10 mouse cellular contexts compared by ENCODE assay signal in the genomic region with DNA sequence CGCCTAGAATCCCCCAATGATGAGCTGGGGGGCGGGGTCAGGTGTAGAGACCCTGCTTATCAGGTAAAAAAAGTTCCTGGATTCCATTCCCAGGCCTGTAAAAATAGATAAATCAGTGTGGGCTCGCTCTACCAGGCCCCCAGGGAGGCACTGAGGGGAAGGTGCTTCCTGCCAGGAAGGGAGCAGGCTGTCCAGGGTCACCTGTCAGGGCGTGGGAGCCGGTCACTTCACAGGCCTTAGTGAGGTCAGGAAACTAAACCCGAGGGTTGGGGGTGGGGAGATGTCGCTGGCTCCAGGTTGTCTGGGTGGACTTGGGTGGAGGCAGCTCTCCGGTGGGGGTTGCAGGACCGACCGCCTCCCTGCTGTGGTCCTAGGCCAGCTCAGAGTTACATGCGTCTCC. TPM values are rescaled to one million over a fixed set of nuclear protein-coding genes. Genes with fewer than 3 reads are reported as not detected.
DNase-seq lines count a peak whose midpoint lies in the region; ATAC-seq and TF ChIP-seq lines count a peak whose summit lies in the region.
"Had no signal": no experiment of that assay in that cellular context is flagged by ENCODE, and none has a peak within 500 bp of the region (broad histone marks: within the 10 kb centered on the region; RNA-seq: fewer than 3 reads in every experiment).

No protein-coding gene starts in this region.

- no peak for ATAC-seq in midbrain, embryonic 12.5 days (ENCODE audit: low FRiP score, low read depth)
- ATAC-seq in midbrain, embryonic 15.5 days (replicated peaks) = no peak
- ATAC-seq in hindbrain, embryonic 13.5 days (ENCODE audit: low FRiP score) = no peak
- no peak for ATAC-seq in midbrain, postnatal 0 days (ENCODE audit: low FRiP score)
- ATAC-seq: Patski had no signal

- H3K9me3 ChIP-seq in midbrain, embryonic 12.5 days = no peaks in the 10 kb centered on the region
- H3K9me3 ChIP-seq in midbrain, embryonic 15.5 days = no peaks in the 10 kb centered on the region
- no peaks in the 10 kb centered on the region for H3K9me3 ChIP-seq in hindbrain, embryonic 13.5 days
- no peaks in the 10 kb centered on the region for H3K9me3 ChIP-seq in midbrain, postnatal 0 days (ENCODE audit: low read length)

- peaks cover 68% of the 10 kb centered on the region for H3K4me1 ChIP-seq in midbrain, embryonic 12.5 days
- H3K4me1 ChIP-seq in midbrain, embryonic 15.5 days = peaks cover 52% of the 10 kb centered on the region
- peaks cover 77% of the 10 kb centered on the region for H3K4me1 ChIP-seq in hindbrain, embryonic 13.5 days (replicated peaks)
- peaks cover 19% of the 10 kb centered on the region for H3K4me1 ChIP-seq in midbrain, postnatal 0 days (ENCODE audit: insufficient read depth, low read length)

- 75% methylated on average over 11 of the region's 11 CpGs for WGBS in midbrain, embryonic 12.5 days
- WGBS in midbrain, embryonic 15.5 days = 74% methylated on average over 11 of the region's 11 CpGs
- 76% methylated on average over 11 of the region's 11 CpGs for WGBS in hindbrain, embryonic 13.5 days
- WGBS in midbrain, postnatal 0 days = 78% methylated on average over 11 of the region's 11 CpGs

- H3K36me3 ChIP-seq in midbrain, embryonic 12.5 days = peaks cover 40% of the 10 kb centered on the region
- peaks cover 19% of the 10 kb centered on the region for H3K36me3 ChIP-seq in midbrain, embryonic 15.5 days (replicated peaks)
- H3K36me3 ChIP-seq in hindbrain, embryonic 13.5 days = peaks cover 41% of the 10 kb centered on the region
- peaks cover 20% of the 10 kb centered on the region for H3K36me3 ChIP-seq in midbrain, postnatal 0 days (ENCODE audit: insufficient read depth, low read length)

- H3K4me3 ChIP-seq in midbrain, embryonic 12.5 days = no peak overlapping the region
- H3K4me3 ChIP-seq in midbrain, embryonic 15.5 days = no peak overlapping the region
- no peak overlapping the region for H3K4me3 ChIP-seq in hindbrain, embryonic 13.5 days
- no peak overlapping the region for H3K4me3 ChIP-seq in midbrain, postnatal 0 days (ENCODE audit: low read depth, low read length)
- H3K4me3 ChIP-seq: erythroblast, embryonic 14.5 days had no signal

- no peak overlapping the region for H3K4me2 ChIP-seq in midbrain, embryonic 12.5 days (replicated peaks)
- H3K4me2 ChIP-seq in midbrain, embryonic 15.5 days = no peak overlapping the region
- no peak overlapping the region for H3K4me2 ChIP-seq in hindbrain, embryonic 13.5 days
- H3K4me2 ChIP-seq in midbrain, postnatal 0 days (ENCODE audit: low read depth, low read length, poor library complexity, severe bottlenecking) = no peak overlapping the region

- H3K27ac ChIP-seq in midbrain, embryonic 12.5 days (replicated peaks) = 0 out of 2 replicates have a peak overlapping the region, but pooled peaks have one; percentile 96
- no peak overlapping the region for H3K27ac ChIP-seq in midbrain, embryonic 15.5 days
- H3K27ac ChIP-seq in hindbrain, embryonic 13.5 days = peak overlapping the region; percentile 98; the same call in 1 of the 2 replicates
- no peak overlapping the region; the same call in 1 of the 2 replicates for H3K27ac ChIP-seq in midbrain, postnatal 0 days (ENCODE audit: low read depth, low read length)

- TF ChIP-seq CTCF in midbrain, postnatal 0 days (IDR thresholded peaks at IDR 0.05) = no peak

- peak; percentile 77 for DNase-seq in heart, adult 8-10 months (ENCODE audit: low spot score)
- DNase-seq in midbrain, postnatal 0 days (ENCODE audit: low spot score) = no peak
- DNase-seq in thymus, postnatal 25 days = no peak
- DNase-seq in thymus, postnatal 36 days = no peak
- DNase-seq: thymus, postnatal 4 days had no signal

- no peak overlapping the region for H3K9ac ChIP-seq in midbrain, embryonic 12.5 days (replicated peaks)
- H3K9ac ChIP-seq in midbrain, embryonic 15.5 days = no peak overlapping the region
- H3K9ac ChIP-seq in hindbrain, embryonic 13.5 days = peak overlapping the region; percentile 19; the same call in 1 of the 2 replicates
- 0 out of 2 replicates have a peak overlapping the region, but pooled peaks have one; percentile 9 for H3K9ac ChIP-seq in midbrain, postnatal 0 days (replicated peaks; ENCODE audit: low read length, poor library complexity, severe bottlenecking)

- H3K27me3 ChIP-seq in midbrain, embryonic 12.5 days = no peaks in the 10 kb centered on the region
- H3K27me3 ChIP-seq in midbrain, embryonic 15.5 days (replicated peaks) = no peaks in the 10 kb centered on the region
- no peaks in the 10 kb centered on the region for H3K27me3 ChIP-seq in hindbrain, embryonic 13.5 days
- H3K27me3 ChIP-seq in midbrain, postnatal 0 days (ENCODE audit: insufficient read depth, low read length) = no peaks in the 10 kb centered on the region
- H3K27me3 ChIP-seq: Patski had no signal

RNA-seq across cellular contexts. Expression of gene Palm, which starts 12.3 kb away (rescaled TPM):
- 198 and 204 TPM in 2 replicates for polyA plus RNA-seq in midbrain, embryonic 12.5 days (2016; fragmentation: Nextera tagmentation; extraction: Ambion mirVana)
- polyA plus RNA-seq in midbrain, embryonic 15.5 days (2015; fragmentation: Nextera tagmentation; extraction: Ambion mirVana) = 337 and 348 TPM in 2 replicates
- total RNA-seq in heart, adult 8-10 months (2022) = 10 to 100 TPM; 37.8 to 53.8 (median 51.7) TPM
- 240 and 252 TPM in 2 replicates for polyA plus RNA-seq in hindbrain, embryonic 13.5 days (2015; fragmentation: Nextera tagmentation; extraction: Ambion mirVana)
- 161 and 165 TPM in 2 replicates for total RNA-seq in midbrain, postnatal 0 days (2014; rRNA removed)
- 302 and 308 TPM in 2 replicates for polyA plus RNA-seq in midbrain, postnatal 0 days (2015; fragmentation: Nextera tagmentation; extraction: Ambion mirVana)

RNA-seq across cellular contexts. Expression of gene Prss57, which starts 14.9 kb away (rescaled TPM):
- 0.27 TPM in 1 of 2 replicates, not detected in the other for polyA plus RNA-seq in midbrain, embryonic 12.5 days (2016; fragmentation: Nextera tagmentation; extraction: Ambion mirVana)
- polyA plus RNA-seq in midbrain, embryonic 15.5 days (2015; fragmentation: Nextera tagmentation; extraction: Ambion mirVana) = 0.17 TPM in 1 of 2 replicates, not detected in the other
- not detected for total RNA-seq in heart, adult 8-10 months (2022)
- 0.18 TPM in 1 of 2 replicates, not detected in the other for polyA plus RNA-seq in hindbrain, embryonic 13.5 days (2015; fragmentation: Nextera tagmentation; extraction: Ambion mirVana)
- 1.1 TPM in 1 of 2 replicates, not detected in the other for total RNA-seq in midbrain, postnatal 0 days (2014; rRNA removed)
- 0.09 and 0.25 TPM in 2 replicates for polyA plus RNA-seq in midbrain, postnatal 0 days (2015; fragmentation: Nextera tagmentation; extraction: Ambion mirVana)
- polyA plus RNA-seq: Patski had no signal

RNA-seq across cellular contexts. Expression of gene Misp, which starts 15.2 kb away (rescaled TPM):
- 0.94 and 1.0 TPM in 2 replicates for polyA plus RNA-seq in midbrain, embryonic 12.5 days (2016; fragmentation: Nextera tagmentation; extraction: Ambion mirVana)
- 0.23 and 0.85 TPM in 2 replicates for polyA plus RNA-seq in midbrain, embryonic 15.5 days (2015; fragmentation: Nextera tagmentation; extraction: Ambion mirVana)
- total RNA-seq in heart, adult 8-10 months (2022) = under 1 TPM in 3 of 4 experiments, not detected in 1; 0.31 to 0.75 (median 0.60) TPM
- polyA plus RNA-seq in hindbrain, embryonic 13.5 days (2015; fragmentation: Nextera tagmentation; extraction: Ambion mirVana) = 0.84 and 1.0 TPM in 2 replicates
- total RNA-seq in midbrain, postnatal 0 days (2014; rRNA removed) = 0.24 TPM in 1 of 2 replicates, not detected in the other
- 0.18 and 0.27 TPM in 2 replicates for polyA plus RNA-seq in midbrain, postnatal 0 days (2015; fragmentation: Nextera tagmentation; extraction: Ambion mirVana)
- polyA plus RNA-seq: erythroblast, embryonic 14.5 days had no signal

RNA-seq across cellular contexts. Expression of gene Fstl3, which starts 28.6 kb away (rescaled TPM):
- polyA plus RNA-seq in midbrain, embryonic 12.5 days (2016; fragmentation: Nextera tagmentation; extraction: Ambion mirVana) = 1.0 and 1.6 TPM in 2 replicates
- 1.9 and 2.0 TPM in 2 replicates for polyA plus RNA-seq in midbrain, embryonic 15.5 days (2015; fragmentation: Nextera tagmentation; extraction: Ambion mirVana)
- total RNA-seq in heart, adult 8-10 months (2022) = 1 to 10 TPM; 2.9 to 5.8 (median 3.6) TPM
- 1.3 and 1.4 TPM in 2 replicates for polyA plus RNA-seq in hindbrain, embryonic 13.5 days (2015; fragmentation: Nextera tagmentation; extraction: Ambion mirVana)
- 3.3 and 3.4 TPM in 2 replicates for total RNA-seq in midbrain, postnatal 0 days (2014; rRNA removed)
- 3.0 and 3.9 TPM in 2 replicates for polyA plus RNA-seq in midbrain, postnatal 0 days (2015; fragmentation: Nextera tagmentation; extraction: Ambion mirVana)

RNA-seq across cellular contexts. Expression of gene Rnf126, which starts 38.9 kb away (rescaled TPM):
- polyA plus RNA-seq in midbrain, embryonic 12.5 days (2016; fragmentation: Nextera tagmentation; extraction: Ambion mirVana) = 98.8 and 104 TPM in 2 replicates
- 109 and 117 TPM in 2 replicates for polyA plus RNA-seq in midbrain, embryonic 15.5 days (2015; fragmentation: Nextera tagmentation; extraction: Ambion mirVana)
- 10 to 100 TPM; 20.2 to 23.2 (median 21.5) TPM for total RNA-seq in heart, adult 8-10 months (2022)
- 87.9 and 90.7 TPM in 2 replicates for polyA plus RNA-seq in hindbrain, embryonic 13.5 days (2015; fragmentation: Nextera tagmentation; extraction: Ambion mirVana)
- 79.6 and 107 TPM in 2 replicates for total RNA-seq in midbrain, postnatal 0 days (2014; rRNA removed)
- 121 and 134 TPM in 2 replicates for polyA plus RNA-seq in midbrain, postnatal 0 days (2015; fragmentation: Nextera tagmentation; extraction: Ambion mirVana)

Comparison
In these comparisons a context has a peak if more than half of its experiments do, and no peak if none do; other contexts are left out.
1. H3K27ac ChIP-seq: peak in midbrain, embryonic 12.5 days (single experiment) and hindbrain, embryonic 13.5 days (single experiment); none in midbrain, embryonic 15.5 days (single experiment) and midbrain, postnatal 0 days (single experiment).
2. H3K9ac ChIP-seq: peak in hindbrain, embryonic 13.5 days (single experiment) and midbrain, postnatal 0 days (single experiment); none in midbrain, embryonic 12.5 days (single experiment) and midbrain, embryonic 15.5 days (single experiment).